Mouse (Mus musculus): ENCODE data around the gene Acad10.
"Not testable (repeated sequence)": the region's sequence is repeated elsewhere in the genome, so short reads cannot be mapped to it uniquely, and the experiment has no call there.

The Acad10 gene

DNA sequence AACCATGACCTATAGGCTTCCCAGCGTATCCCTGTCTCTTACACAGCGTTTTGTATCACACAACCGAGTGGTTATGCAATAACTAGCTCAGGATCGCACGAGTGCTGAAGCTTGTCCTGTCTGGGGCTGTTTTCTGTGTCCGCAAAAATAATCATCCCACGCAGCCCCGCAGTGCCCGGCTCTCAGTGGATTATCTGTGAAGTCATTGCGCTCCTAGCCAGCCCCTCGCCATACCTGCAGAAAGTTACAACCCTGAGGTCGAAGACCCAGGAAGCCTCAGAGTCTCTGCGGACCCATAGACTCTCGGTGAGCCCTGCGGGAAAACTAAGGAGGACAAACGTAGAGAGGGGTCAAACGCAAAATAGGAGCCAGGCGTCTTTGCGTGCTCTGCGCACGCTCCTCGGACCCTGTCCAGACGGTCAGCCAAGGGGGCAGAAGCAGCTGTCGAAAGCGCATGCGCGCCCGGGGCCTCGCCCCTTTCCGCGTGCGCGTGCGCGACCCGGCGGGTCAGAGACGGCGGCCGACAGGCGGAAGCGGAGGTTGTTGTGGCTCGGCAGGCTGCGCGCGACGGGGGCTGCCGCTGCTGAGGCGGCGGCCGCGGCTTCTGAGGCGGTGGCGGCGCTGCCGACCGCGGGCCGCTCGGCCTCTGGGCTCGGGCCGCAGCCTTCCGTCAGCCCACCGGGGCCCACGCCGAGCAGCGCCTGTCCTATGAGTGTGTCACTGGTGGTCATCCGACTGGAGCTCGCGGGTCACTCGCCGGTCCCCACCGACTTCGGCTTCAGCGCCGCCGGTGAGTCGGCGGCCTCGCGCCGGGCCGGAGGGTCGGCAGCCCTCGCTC lies at the start of gene Acad10, which contains the start of gene Brap:
Gene Acad10 (minus strand): TSS at position 456 of the 838 bp plus-strand sequence.
Gene Brap (plus strand): TSS at position 505 of the 838 bp plus-strand sequence.
- peak; percentile 95 for DNase-seq

- DNase-seq, result no peak
Measured at GRCm38 (mm10) chr5:121704512-121705248, 44.4 kb upstream of the Acad10 start.

- no peak for DNase-seq
Measured at GRCm38 (mm10) chr5:121703341-121703740, 43.0 kb upstream of the Acad10 start.

- no peak for DNase-seq
Measured at GRCm38 (mm10) chr5:121701111-121701769, 40.9 kb upstream of the Acad10 start.

GRCm38 (mm10) chr5:121700496-121700895 lies 40.2 kb upstream of the Acad10 start:
- no peak for DNase-seq

GRCm38 (mm10) chr5:121699891-121700290 lies 39.6 kb upstream of the Acad10 start:
- no peak for DNase-seq

GRCm38 (mm10) chr5:121696761-121697160 lies 36.4 kb upstream of the Acad10 start:
- DNase-seq, result no peak

- DNase-seq, result no peak
Measured at GRCm38 (mm10) chr5:121692897-121693296, 32.6 kb upstream of the Acad10 start.

DNA sequence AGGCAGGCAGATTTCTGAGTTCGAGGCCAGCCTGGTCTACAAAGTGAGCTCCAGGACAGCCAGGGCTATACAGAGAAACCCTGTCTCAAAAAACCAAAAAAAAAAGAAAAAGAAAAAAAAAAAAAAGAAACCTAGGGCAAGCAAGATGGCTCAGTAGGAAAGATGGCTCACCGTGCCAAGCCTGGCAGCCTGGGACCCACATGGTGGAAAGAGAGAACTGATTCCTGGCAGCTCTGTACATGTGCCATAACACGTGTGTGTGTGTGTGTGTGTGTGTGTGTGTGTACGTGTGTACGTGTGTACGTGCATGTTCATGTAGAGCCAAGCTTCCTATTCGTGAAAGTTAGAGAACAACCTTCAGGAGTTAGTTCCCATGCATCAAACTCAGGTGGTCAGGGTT lies 31.1 kb upstream of the Acad10 start:
- DNase-seq, result not testable (repeated sequence)

- DNase-seq, result no peak
Measured at GRCm38 (mm10) chr5:121690482-121691211, 30.3 kb upstream of the Acad10 start.

DNA sequence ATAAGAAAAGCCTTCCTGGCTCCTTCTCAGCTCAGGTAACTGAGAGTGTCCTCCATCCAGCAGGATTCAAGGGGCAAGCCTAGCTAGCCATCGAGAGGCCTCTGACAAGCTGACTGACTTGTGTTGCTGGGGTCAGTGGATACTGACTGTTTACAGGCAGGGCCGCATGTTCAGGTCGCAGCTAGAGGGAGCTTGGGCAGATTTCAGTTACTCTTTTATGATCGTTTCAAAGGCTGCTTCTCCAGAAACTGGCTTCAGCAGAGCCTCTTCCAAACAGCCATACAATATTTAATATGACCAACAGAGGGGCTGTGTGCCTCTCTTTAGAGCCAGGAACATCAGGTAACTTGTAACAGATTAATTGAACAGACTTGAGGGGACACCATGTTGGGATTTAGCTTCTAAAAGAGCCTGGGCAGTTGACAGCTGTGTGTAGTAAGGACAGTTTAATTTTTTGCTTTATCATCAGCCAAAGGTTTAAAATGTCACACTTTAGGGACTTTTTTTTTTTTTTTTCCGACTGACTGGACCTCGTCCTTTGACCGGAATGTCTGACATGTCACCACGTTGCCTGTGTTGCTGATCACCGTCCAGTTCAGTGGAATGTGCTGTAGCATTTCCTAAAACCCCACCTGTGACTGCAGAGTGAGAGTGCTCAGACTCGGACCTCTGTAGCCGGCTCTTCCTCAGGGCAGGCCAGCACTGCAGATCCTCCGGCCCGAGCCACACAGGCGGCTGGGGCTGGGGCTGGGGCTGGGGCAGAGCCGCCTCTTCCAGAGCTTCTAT lies 26.0 kb upstream of the Acad10 start:
- DNase-seq, result no peak

- no peak for DNase-seq
Measured at GRCm38 (mm10) chr5:121685495-121685894, 25.2 kb upstream of the Acad10 start.

- no peak for DNase-seq
Measured at GRCm38 (mm10) chr5:121682250-121682649, 21.9 kb upstream of the Acad10 start.

GRCm38 (mm10) chr5:121670412-121670811 lies 10.1 kb upstream of the Acad10 start:
- DNase-seq, result peak; percentile 68

GRCm38 (mm10) chr5:121668411-121668810 lies 8.1 kb upstream of the Acad10 start:
- DNase-seq, result no peak

GRCm38 (mm10) chr5:121667067-121667466 lies 6.8 kb upstream of the Acad10 start:
- DNase-seq, result no peak

GRCm38 (mm10) chr5:121664971-121665370 lies 4.7 kb upstream of the Acad10 start:
- DNase-seq, result no peak

DNA sequence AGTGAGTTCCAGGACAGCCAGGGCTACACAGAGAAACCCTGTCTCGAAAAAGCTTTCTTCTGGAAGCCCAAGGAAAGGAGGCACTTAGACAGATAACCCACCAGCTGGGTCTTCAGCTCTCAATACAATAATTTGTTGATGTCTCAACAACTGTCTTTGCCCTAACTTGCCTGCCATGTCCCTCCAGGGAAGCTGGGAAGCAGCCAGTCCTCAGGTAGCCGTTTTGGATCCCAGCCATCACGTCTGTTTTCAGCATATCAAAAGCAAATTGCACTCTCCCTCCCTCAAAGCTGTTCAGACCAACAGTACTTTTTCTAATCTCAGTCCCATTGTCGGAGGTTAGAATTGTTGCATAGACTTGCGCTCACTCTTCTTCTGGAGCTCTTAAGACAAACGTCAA lies 3.8 kb upstream of the Acad10 start:
- no peak for DNase-seq

DNA sequence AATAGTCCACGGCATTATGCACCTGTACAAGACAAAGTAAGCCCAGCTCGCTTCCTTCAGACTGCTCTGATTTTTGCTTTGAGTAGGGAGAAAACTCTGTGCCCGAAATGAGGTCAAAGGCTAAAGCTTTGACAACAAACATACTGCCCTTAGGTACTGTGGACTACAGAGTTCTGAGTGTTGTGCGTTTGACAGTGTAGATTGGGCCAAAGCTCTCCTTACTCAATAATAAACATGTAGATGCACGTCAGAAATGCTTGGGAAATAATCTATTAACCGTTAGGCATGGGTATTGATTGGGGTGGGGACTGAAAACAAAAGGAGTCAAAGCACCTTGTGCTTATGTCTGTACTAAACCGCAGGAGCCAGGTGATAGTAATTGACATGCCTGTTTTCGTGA lies 3.1 kb upstream of the Acad10 start:
- DNase-seq, result no peak

- no peak for DNase-seq
Measured at GRCm38 (mm10) chr5:121661494-121661893, 1.2 kb upstream of the Acad10 start.

GRCm38 (mm10) chr5:121660897-121661254 lies 562 bp upstream of the Acad10 start:
- DNase-seq, result peak; percentile 61

DNA sequence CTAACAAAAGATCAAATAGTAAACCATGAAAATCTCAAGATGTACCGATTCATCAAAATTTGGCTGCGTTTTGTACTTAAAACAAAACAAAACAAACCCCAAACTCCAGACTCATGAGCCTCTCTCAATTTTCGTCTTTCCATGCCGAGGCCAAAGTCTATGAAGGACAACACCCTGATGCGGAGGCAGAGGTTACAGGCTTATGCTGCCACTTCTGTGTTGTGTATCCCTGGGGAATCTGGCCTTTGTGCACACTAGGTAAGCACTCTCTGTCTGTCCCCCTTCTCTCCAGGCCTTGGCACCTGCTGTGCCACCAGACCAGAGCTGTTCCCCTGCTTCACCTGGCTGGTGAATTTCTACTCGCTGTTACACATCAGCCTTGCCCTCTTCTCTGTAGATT lies 2.7 kb downstream of the Acad10 start:
- DNase-seq, result not testable (repeated sequence)

Measured in thymus, postnatal 4 days (tissue).